Mouse (Mus musculus): ENCODE results near the gene Acap1. TPM values are rescaled to one million over a fixed set of nuclear protein-coding genes. Genes with fewer than 3 reads are reported as not detected.
A peak's percentile ranks its signal among the peaks of the same experiment; 100 is the strongest.

Acap1 gene
- polyA plus RNA-seq, 1 experiment from 2014 or later, result 2.1 TPM

DNA sequence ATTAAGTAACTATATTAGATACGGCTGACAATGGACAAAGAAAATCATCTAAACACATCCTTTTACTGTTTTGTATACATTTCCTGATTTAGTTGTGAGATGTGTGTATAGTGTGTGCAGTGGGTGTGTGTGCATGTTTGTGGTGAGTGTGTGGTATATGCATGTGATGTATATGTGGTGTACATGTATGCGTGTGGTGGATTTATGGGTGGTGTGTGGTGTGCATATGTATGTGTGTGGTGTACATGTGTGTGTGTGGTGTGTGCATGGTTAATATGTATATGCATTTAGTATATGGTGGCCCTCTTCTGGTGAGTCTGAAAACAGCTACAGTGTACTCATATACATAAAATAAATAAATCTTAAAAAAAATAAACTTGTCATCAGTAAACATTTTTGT is 32.2 kb upstream of the Acap1 start:
- H3K36me3 ChIP-seq (ENCODE audit: control insufficient read depth, insufficient read depth, low read length), result no peaks in the 10 kb centered on the region
- no peaks in the 10 kb centered on the region for H3K9me3 ChIP-seq (ENCODE audit: control insufficient read depth, low read length)
- WGBS, result 97% methylated on average over 2 of the region's 2 CpGs
- H3K9ac ChIP-seq (ENCODE audit: low read length), result no peak overlapping the region
- H3K27ac ChIP-seq (ENCODE audit: low read length), result no peak overlapping the region
- H3K4me2 ChIP-seq (ENCODE audit: low read depth, low read length), result no peak overlapping the region
- H3K27me3 ChIP-seq (ENCODE audit: control insufficient read depth, insufficient read depth, low read depth, low read length), result no peaks in the 10 kb centered on the region
- H3K4me1 ChIP-seq (replicated peaks; ENCODE audit: control insufficient read depth, insufficient read depth, low read length), result peaks cover 4% of the 10 kb centered on the region; the same call in 1 of the 2 replicates
- no peak overlapping the region for H3K4me3 ChIP-seq (ENCODE audit: low read length)
- ATAC-seq (ENCODE audit: low read depth), result no peak

DNA sequence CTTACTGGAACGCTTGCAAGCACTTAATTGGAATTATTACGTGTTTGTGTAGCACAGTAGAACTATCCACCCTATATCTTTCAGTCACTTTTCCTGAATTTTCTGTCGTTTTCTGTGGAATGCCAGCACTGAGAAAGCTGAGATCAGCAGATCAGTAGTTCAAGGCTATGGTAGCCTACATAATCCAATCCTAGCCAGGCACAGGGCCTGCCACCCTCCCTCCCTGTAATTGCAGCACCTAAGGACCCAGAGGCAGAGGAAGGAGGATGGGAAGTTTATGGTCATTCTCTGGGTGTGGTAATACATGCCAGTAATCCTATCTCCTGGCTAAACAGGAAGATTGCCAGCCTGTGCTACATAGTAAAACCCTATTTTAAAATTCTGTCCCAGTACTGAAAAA is 27.5 kb upstream of the Acap1 start:
- Histone ChIP-seq H3K27ac (ENCODE audit: low read length) (no peak overlapping the region; the same call in 1 of the 2 replicates), H3K4me1 (replicated peaks; ENCODE audit: control insufficient read depth, insufficient read depth, low read length) (peaks cover 19% of the 10 kb centered on the region), H3K27me3 (ENCODE audit: control insufficient read depth, insufficient read depth, low read depth, low read length) (no peaks in the 10 kb centered on the region), H3K9ac (ENCODE audit: low read length) (peak overlapping the region; percentile 80; the same call in 1 of the 2 replicates), H3K4me2 (ENCODE audit: low read depth, low read length) (no peak overlapping the region), H3K9me3 (ENCODE audit: control insufficient read depth, low read length) (no peaks in the 10 kb centered on the region), H3K4me3 (ENCODE audit: low read length) (no peak overlapping the region), H3K36me3 (ENCODE audit: control insufficient read depth, insufficient read depth, low read length) (peaks cover 14% of the 10 kb centered on the region)
- ATAC-seq (ENCODE audit: low read depth), result no peak
- WGBS, result 66% methylated on average over 3 of the region's 3 CpGs

DNA sequence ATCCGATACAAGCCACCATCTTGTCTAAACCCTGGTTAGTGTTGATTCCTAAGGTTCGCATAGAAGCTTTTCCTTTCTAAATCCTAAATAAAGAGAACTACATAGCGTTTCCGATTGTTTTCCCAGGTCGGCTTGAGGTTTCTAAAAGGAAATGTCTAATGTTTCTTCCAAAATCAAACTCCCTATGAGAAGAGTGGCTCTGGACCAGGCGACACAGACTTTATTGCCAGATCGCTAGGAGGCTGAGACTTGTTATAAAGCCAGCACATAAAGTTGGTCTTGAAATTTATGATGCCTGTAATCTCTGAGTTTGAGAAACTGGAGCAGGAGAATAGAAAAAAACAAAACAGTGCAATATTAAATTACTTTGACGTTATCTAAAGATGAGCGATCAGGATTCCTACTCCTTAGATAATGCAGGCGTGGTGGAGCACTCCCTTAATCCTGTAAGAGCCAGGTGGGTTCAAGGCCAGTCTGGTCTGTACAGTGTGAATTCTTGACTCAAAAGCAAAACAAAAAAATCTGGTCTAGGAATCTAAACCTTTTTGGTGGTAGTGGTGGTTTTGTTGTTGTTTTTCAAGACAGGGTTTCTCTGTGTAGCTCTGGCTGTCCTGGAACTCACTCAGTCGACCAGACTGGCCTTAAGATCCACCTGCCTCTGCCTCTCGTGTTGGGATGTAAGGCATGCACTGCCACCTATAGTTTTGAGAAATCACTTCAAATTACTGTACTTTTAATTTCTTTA is 26.8 kb upstream of the Acap1 start:
- no peaks in the 10 kb centered on the region for H3K27me3 ChIP-seq (ENCODE audit: control insufficient read depth, insufficient read depth, low read depth, low read length)
- 2% methylated on average over 12 of the region's 12 CpGs for WGBS
- peaks cover 20% of the 10 kb centered on the region for H3K36me3 ChIP-seq (ENCODE audit: control insufficient read depth, insufficient read depth, low read length)
- H3K9me3 ChIP-seq (ENCODE audit: control insufficient read depth, low read length), result no peaks in the 10 kb centered on the region
- H3K4me2 ChIP-seq (ENCODE audit: low read depth, low read length), result peak overlapping the region; percentile 66
- no peak for ATAC-seq (ENCODE audit: low read depth)
- peaks cover 19% of the 10 kb centered on the region for H3K4me1 ChIP-seq (replicated peaks; ENCODE audit: control insufficient read depth, insufficient read depth, low read length)
- peak overlapping the region; percentile 62 for H3K4me3 ChIP-seq (ENCODE audit: low read length)
- peak overlapping the region; percentile 99 for H3K27ac ChIP-seq (ENCODE audit: low read length)
- peak overlapping the region; percentile 80 for H3K9ac ChIP-seq (ENCODE audit: low read length)

DNA sequence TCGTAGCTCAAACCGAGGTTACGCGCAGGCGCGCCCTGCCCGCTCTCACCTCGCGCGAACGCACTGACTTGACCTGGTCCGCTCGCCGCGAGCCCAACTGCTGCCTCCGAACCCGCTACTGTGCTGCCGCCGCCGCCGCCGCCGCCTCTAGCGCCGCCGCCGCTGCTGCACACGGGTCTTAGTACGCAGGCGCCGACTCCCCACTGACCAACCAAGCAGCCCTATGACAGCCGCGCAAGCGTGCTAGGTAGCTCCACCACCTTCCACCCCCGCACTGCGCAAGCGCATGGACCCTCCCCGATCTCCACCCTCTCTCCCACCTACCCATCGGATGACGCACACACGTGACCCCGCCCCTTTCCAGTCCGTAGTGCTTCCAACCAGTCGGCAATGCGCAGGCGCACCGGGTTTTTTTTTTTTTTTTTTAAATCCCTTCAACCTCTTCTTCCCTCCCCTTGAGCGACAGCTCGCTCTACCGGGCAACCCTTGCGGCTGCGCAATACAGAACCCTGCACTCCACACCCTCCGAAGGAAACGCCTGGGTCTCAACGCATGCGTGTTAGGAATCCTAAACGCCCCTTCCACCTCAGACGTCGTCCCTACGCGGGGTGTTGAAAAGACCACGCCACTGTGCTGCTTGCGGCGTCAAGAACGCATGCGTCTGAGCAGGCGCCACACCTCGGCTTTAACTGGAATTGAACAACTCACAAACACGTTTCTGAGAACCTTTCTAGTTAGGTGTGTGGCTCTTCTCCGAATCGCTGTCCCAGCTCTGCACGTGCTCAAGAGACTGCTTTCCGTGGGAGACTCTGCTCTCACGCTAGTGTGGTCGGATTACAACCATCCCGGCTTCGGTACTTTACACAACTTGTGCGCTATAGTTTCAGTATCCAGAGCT is 26.0 kb upstream of the Acap1 start, which contains the start of gene Eif5a:
TSS of gene Eif5a (minus strand) at position 845 of the 898 bp plus-strand sequence.
- ATAC-seq (ENCODE audit: low read depth), result peak; percentile 96
- WGBS, result under 1% methylated on average over 78 of the region's 78 CpGs

DNA sequence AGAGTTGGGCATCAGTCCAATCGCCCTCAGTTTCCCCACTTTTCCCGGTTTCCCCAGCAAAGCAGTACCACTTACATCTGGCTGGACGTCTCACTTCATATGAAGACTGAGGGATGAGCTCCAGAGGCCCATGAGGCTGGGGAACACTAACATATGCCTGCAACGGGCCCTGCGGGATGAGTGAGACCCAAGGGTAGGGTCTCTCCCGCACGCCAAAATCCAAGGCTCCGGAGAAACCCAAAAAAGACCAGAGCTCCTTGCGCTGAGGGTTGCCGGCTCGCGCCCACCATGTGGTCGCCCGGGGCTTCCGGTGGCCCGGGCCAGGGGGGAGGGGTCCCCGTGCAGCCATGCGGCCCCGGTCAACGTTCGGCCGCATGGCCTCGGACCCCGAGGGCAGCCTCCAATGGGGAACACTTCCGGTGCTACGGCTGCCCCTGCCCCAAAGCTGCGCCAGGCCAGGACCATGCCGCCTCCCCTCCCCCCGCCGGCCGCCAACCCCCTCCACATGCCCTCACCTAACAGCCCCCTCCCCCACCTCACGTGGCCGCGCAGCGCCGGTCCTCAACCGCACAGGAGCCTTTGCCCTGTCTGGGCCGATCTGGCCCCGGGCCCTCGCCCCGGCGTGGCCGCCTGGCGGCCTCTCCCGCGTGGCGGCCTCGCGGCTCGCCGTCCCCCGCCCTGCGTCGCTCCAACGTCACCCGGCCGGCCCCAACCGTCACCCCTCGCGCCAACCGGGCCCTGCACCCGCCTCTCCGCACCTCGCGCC is 25.1 kb upstream of the Acap1 start:
- H3K27me3 ChIP-seq (ENCODE audit: control insufficient read depth, insufficient read depth, low read depth, low read length), result no peaks in the 10 kb centered on the region

More for the DNA sequence above, 26.0 kb upstream of the Acap1 start, which contains the start of gene Eif5a:
- Histone ChIP-seq H3K4me3 (ENCODE audit: low read length) (peak within 1 kb of the TSS; percentile 92), H3K27ac (ENCODE audit: low read length) (peak within 1 kb of the TSS; percentile 99), H3K9ac (ENCODE audit: low read length) (peak within 1 kb of the TSS; percentile 99), H3K36me3 (ENCODE audit: control insufficient read depth, insufficient read depth, low read length) (peaks cover 22% of the 10 kb centered on the region), H3K4me2 (ENCODE audit: low read depth, low read length) (peak within 1 kb of the TSS; percentile 89), H3K4me1 (replicated peaks; ENCODE audit: control insufficient read depth, insufficient read depth, low read length) (peaks cover 19% of the 10 kb centered on the region), H3K27me3 (ENCODE audit: control insufficient read depth, insufficient read depth, low read depth, low read length) (no peaks in the 10 kb centered on the region), H3K9me3 (ENCODE audit: control insufficient read depth, low read length) (no peaks in the 10 kb centered on the region)

DNA sequence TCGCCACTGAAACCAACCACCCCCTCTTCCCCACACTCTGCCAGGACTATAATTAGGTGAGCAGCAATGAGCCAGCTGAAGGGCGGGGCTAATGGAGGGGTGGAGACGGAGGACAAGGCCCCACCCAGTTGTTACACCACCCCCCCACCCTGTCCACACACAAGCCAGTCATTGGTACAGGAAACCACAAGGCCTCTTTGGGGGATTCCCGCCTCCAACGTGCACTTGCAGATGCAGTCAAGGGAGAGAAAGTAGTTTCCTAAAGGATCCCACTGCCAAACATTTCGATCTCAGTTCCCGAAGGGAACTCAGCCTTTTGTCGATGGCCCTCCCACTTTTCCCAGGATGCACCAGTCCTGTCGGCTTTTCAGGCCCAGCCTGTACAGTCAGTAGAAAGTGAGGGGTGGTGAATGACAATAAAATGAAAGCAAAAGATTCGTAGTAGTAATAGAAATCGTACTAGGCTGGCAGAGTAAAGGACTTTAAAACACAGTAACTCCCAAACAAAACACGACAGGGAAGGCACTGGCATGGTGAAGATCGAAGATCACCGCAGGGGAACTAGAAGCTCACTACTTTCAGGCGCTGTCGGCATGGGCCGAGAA is 24.4 kb upstream of the Acap1 start:
- under 1% methylated on average over 17 of the region's 17 CpGs for WGBS
- H3K27ac ChIP-seq (ENCODE audit: low read length), result peak overlapping the region; percentile 96
- H3K9me3 ChIP-seq (ENCODE audit: control insufficient read depth, low read length), result no peaks in the 10 kb centered on the region
- H3K4me1 ChIP-seq (replicated peaks; ENCODE audit: control insufficient read depth, insufficient read depth, low read length), result peaks cover 28% of the 10 kb centered on the region
- ATAC-seq (ENCODE audit: low read depth), result 0 out of 2 replicates have a peak, but pooled peaks have one; percentile 7
- no peaks in the 10 kb centered on the region for H3K27me3 ChIP-seq (ENCODE audit: control insufficient read depth, insufficient read depth, low read depth, low read length)
- H3K9ac ChIP-seq (ENCODE audit: low read length), result peak overlapping the region; percentile 99
- peak overlapping the region; percentile 92 for H3K4me3 ChIP-seq (ENCODE audit: low read length)
- H3K36me3 ChIP-seq (ENCODE audit: control insufficient read depth, insufficient read depth, low read length), result peaks cover 38% of the 10 kb centered on the region
- H3K4me2 ChIP-seq (ENCODE audit: low read depth, low read length), result peak overlapping the region; percentile 89

More for the DNA sequence above, 25.1 kb upstream of the Acap1 start:
- Histone ChIP-seq H3K27ac (ENCODE audit: low read length) (peak overlapping the region; percentile 96), H3K4me2 (ENCODE audit: low read depth, low read length) (peak overlapping the region; percentile 89), H3K9me3 (ENCODE audit: control insufficient read depth, low read length) (no peaks in the 10 kb centered on the region), H3K4me1 (replicated peaks; ENCODE audit: control insufficient read depth, insufficient read depth, low read length) (peaks cover 22% of the 10 kb centered on the region), H3K9ac (ENCODE audit: low read length) (peak overlapping the region; percentile 99), H3K4me3 (ENCODE audit: low read length) (peak overlapping the region; percentile 92), H3K36me3 (ENCODE audit: control insufficient read depth, insufficient read depth, low read length) (peaks cover 31% of the 10 kb centered on the region)
- ATAC-seq (ENCODE audit: low read depth), result peak; percentile 18
- WGBS, result under 1% methylated on average over 46 of the region's 65 CpGs

DNA sequence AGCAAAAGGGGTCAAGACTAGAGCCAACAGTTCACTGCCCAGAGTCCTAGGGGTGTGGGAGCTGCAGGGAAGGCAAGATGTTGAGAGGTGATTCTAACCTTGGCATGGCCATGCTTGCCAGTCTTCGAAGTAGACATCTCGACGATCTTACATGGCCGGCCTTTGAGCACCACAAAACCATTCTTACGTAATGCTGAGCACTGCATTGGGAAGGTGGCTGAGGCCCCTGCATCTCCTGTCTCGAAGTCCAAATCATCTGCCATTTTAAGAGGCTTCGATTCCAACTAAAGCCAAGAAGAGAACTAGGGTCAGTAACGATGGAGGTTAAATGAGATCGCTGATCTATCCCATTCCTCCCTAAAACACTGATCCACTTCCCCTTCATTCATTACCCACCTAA is 23.7 kb upstream of the Acap1 start:
- H3K9ac ChIP-seq (ENCODE audit: low read length), result peak overlapping the region; percentile 99
- H3K4me3 ChIP-seq (ENCODE audit: low read length), result peak overlapping the region; percentile 92
- no peaks in the 10 kb centered on the region for H3K9me3 ChIP-seq (ENCODE audit: control insufficient read depth, low read length)
- H3K27ac ChIP-seq (ENCODE audit: low read length), result peak overlapping the region; percentile 96
- H3K36me3 ChIP-seq (ENCODE audit: control insufficient read depth, insufficient read depth, low read length), result peaks cover 38% of the 10 kb centered on the region
- H3K27me3 ChIP-seq (ENCODE audit: control insufficient read depth, insufficient read depth, low read depth, low read length), result no peaks in the 10 kb centered on the region
- H3K4me1 ChIP-seq (replicated peaks; ENCODE audit: control insufficient read depth, insufficient read depth, low read length), result peaks cover 32% of the 10 kb centered on the region
- peak overlapping the region; percentile 89 for H3K4me2 ChIP-seq (ENCODE audit: low read depth, low read length)
- ATAC-seq (ENCODE audit: low read depth), result no peak
- 76% methylated on average over 9 of the region's 9 CpGs for WGBS

DNA sequence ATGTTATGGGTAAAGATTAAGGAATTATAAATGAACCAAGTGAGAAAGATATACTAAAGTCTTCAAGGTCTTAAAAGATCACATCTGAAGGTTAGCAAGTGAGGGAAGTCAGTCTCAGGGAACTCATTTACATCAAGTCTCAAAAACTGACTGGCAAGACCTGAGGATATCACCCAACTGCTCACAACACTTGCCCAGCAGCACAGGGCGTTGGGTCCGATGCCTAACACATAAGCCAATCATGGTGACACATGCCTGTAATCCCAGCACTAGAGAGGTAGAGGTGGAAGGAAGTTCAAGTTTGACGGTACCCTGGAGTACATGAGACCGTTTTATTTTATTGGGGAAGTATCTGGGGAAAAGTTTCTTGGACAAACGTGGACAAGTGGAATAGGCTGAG is 22.8 kb upstream of the Acap1 start:
- Histone ChIP-seq H3K27ac (ENCODE audit: low read length) (no peak overlapping the region), H3K4me2 (ENCODE audit: low read depth, low read length) (no peak overlapping the region), H3K9me3 (ENCODE audit: control insufficient read depth, low read length) (no peaks in the 10 kb centered on the region), H3K36me3 (ENCODE audit: control insufficient read depth, insufficient read depth, low read length) (peaks cover 38% of the 10 kb centered on the region), H3K9ac (ENCODE audit: low read length) (no peak overlapping the region), H3K4me3 (ENCODE audit: low read length) (no peak overlapping the region), H3K27me3 (ENCODE audit: control insufficient read depth, insufficient read depth, low read depth, low read length) (no peaks in the 10 kb centered on the region), H3K4me1 (replicated peaks; ENCODE audit: control insufficient read depth, insufficient read depth, low read length) (peaks cover 37% of the 10 kb centered on the region)
- 79% methylated on average over 5 of the region's 5 CpGs for WGBS
- no peak for ATAC-seq (ENCODE audit: low read depth)

All from lung, embryonic 16.5 days (tissue).